Mouse (Mus musculus) intestine, embryonic 14.5 days (tissue): ENCODE measurements around the gene Gm11733. TPM values are rescaled to one million over a fixed set of nuclear protein-coding genes. Genes with fewer than 3 reads are reported as not detected.
"Not testable (repeated sequence)": the region's sequence is repeated elsewhere in the genome, so short reads cannot be mapped to it uniquely, and the experiment has no call there.

Experiments used
- ATAC-seq: fragments of 200-750 bp; cut with Nextera tagmentation; replicated peaks from 2 replicates; pipeline ENCODE4 v1.8.0; 2017; ENCODE audit warnings: low read depth, moderate number of reproducible peaks, moderate TSS enrichment, moderate library complexity; ENCODE audit not compliant: low FRiP score, low TSS enrichment
- DNase-seq: peaks from one replicate; pipeline ENCODE4 v3.0.0-alpha.2; 2018; ENCODE audit warnings: low spot score
- H3K27ac ChIP-seq: fragments of 300-500 bp; sonication (generic); 2 replicates; pipeline ENCODE4 v1.5.1; 2014; ENCODE audit warnings: low read depth, mild to moderate bottlenecking, control low read depth
- H3K27me3 ChIP-seq: fragments of 300-500 bp; sonication (generic); replicated peaks from 2 replicates; pipeline ENCODE4 v1.6.1; 2014; ENCODE audit warnings: low read length, control low read depth; ENCODE audit not compliant: control insufficient read depth, insufficient read depth
- H3K36me3 ChIP-seq: fragments of 300-500 bp; sonication (generic); 2 replicates; pipeline ENCODE4 v1.6.1; 2014; ENCODE audit warnings: low read length, control low read depth; ENCODE audit not compliant: control insufficient read depth, insufficient read depth
- H3K4me1 ChIP-seq: fragments of 300-500 bp; sonication (generic); replicated peaks from 2 replicates; pipeline ENCODE4 v1.6.1; 2014; ENCODE audit warnings: low read length, control low read depth, mixed read lengths; ENCODE audit not compliant: control insufficient read depth, insufficient read depth
- H3K4me2 ChIP-seq: fragments of 300-500 bp; sonication (generic); 2 replicates; pipeline ENCODE4 v1.6.1; 2014; ENCODE audit warnings: low read length
- H3K4me3 ChIP-seq: fragments of 300-500 bp; sonication (generic); 2 replicates; pipeline ENCODE4 v1.5.1; 2014; ENCODE audit warnings: low read depth, low read length, control low read depth, mixed read lengths
- H3K9ac ChIP-seq: fragments of 300-500 bp; sonication (generic); 2 replicates; pipeline ENCODE4 v1.6.1; 2014; ENCODE audit warnings: mild to moderate bottlenecking, low read length
- H3K9me3 ChIP-seq: fragments of 300-500 bp; sonication (generic); 2 replicates; pipeline ENCODE4 v1.6.1; 2016; ENCODE audit warnings: low read length, control low read depth; ENCODE audit not compliant: control insufficient read depth
- WGBS: fragments of 180-500 bp; shearing (Covaris S2); extraction: QIAGEN DNeasy Blood & Tissue Kit; methylation state at CpG from one replicate; pipeline ENCODE4 v1.1.7; 2014; 5-methylcytosine and 5-hydroxymethylcytosine counted together
- polyA plus RNA-seq: library from polyadenylated mRNA; unstranded; fragments of >200 nt; fragmentation: Nextera tagmentation; extraction: Ambion mirVana; gene quantifications from 2 replicates; pipeline ENCODE4 v1.2.1, GENCODE M21; 2014

Gene Gm11733
- polyA plus RNA-seq, 1 experiment from 2014 or later = 0.12 TPM

GRCm38 (mm10) chr11:117459148-117459547 lies 25.0 kb upstream of the Gm11733 start:
- no peak overlapping the region for H3K4me2 ChIP-seq
- H3K9ac ChIP-seq = no peak overlapping the region
- 6% methylated on average over 8 of the region's 8 CpGs for WGBS
- DNase-seq (no peak), ATAC-seq (no peak)
- H3K27ac ChIP-seq = no peak overlapping the region
- no peak overlapping the region for H3K4me3 ChIP-seq
- no peaks in the 10 kb centered on the region for H3K9me3 ChIP-seq
- H3K36me3 ChIP-seq = no peaks in the 10 kb centered on the region
- peaks cover 10% of the 10 kb centered on the region; the same call in 1 of the 2 replicates for H3K27me3 ChIP-seq
- H3K4me1 ChIP-seq = peaks cover 13% of the 10 kb centered on the region; the same call in 1 of the 2 replicates

GRCm38 (mm10) chr11:117462202-117462864 lies 21.8 kb upstream of the Gm11733 start:
- 3% methylated on average over 16 of the region's 16 CpGs for WGBS
- ATAC-seq (no peak), DNase-seq (no peak)
- Histone ChIP-seq H3K27me3 (peaks cover 10% of the 10 kb centered on the region; the same call in 1 of the 2 replicates), H3K9me3 (no peaks in the 10 kb centered on the region), H3K4me3 (no peak overlapping the region), H3K27ac (no peak overlapping the region), H3K4me2 (peak overlapping the region; percentile 21; the same call in 1 of the 2 replicates), H3K9ac (no peak overlapping the region), H3K4me1 (peaks cover 13% of the 10 kb centered on the region; the same call in 1 of the 2 replicates), H3K36me3 (no peaks in the 10 kb centered on the region)

GRCm38 (mm10) chr11:117463416-117463815 lies 20.8 kb upstream of the Gm11733 start:
- not testable (repeated sequence) for H3K27ac ChIP-seq, H3K9ac ChIP-seq, ATAC-seq, H3K36me3 ChIP-seq, DNase-seq, H3K4me2 ChIP-seq, H3K4me3 ChIP-seq, H3K9me3 ChIP-seq
- Histone ChIP-seq H3K27me3 (peaks cover 10% of the 10 kb centered on the region; the same call in 1 of the 2 replicates), H3K4me1 (peaks cover 13% of the 10 kb centered on the region; the same call in 1 of the 2 replicates)
- 62% methylated on average over 4 of the region's 4 CpGs for WGBS

- DNase-seq (no peak), ATAC-seq (no peak)
- 40% methylated on average over 5 of the region's 5 CpGs for WGBS
Observed at GRCm38 (mm10) chr11:117466292-117466691, 17.9 kb upstream of the Gm11733 start.

GRCm38 (mm10) chr11:117466911-117467310 lies 17.3 kb upstream of the Gm11733 start:
- H3K9me3 ChIP-seq = no peaks in the 10 kb centered on the region
- no peak for DNase-seq
- no peaks in the 10 kb centered on the region for H3K36me3 ChIP-seq
- H3K27me3 ChIP-seq = no peaks in the 10 kb centered on the region
- no peak overlapping the region for H3K27ac ChIP-seq
- no peak overlapping the region for H3K9ac ChIP-seq
- no peak overlapping the region for H3K4me2 ChIP-seq
- no peak overlapping the region for H3K4me3 ChIP-seq
- no peak for ATAC-seq
- WGBS = 78% methylated on average over 7 of the region's 7 CpGs
- H3K4me1 ChIP-seq = peaks cover 13% of the 10 kb centered on the region; the same call in 1 of the 2 replicates

More at GRCm38 (mm10) chr11:117466292-117466691, 17.9 kb upstream of the Gm11733 start:
- Histone ChIP-seq H3K4me3 (no peak overlapping the region), H3K27ac (no peak overlapping the region), H3K9ac (no peak overlapping the region), H3K9me3 (no peaks in the 10 kb centered on the region), H3K27me3 (no peaks in the 10 kb centered on the region; the same call in 1 of the 2 replicates), H3K36me3 (no peaks in the 10 kb centered on the region), H3K4me2 (no peak overlapping the region), H3K4me1 (peaks cover 16% of the 10 kb centered on the region; the same call in 1 of the 2 replicates)

- Histone ChIP-seq H3K36me3 (no peaks in the 10 kb centered on the region), H3K4me1 (0 out of 2 replicates have a peak, but pooled peaks cover 5% of the 10 kb centered on the region), H3K27me3 (no peaks in the 10 kb centered on the region), H3K9me3 (no peaks in the 10 kb centered on the region), H3K9ac (no peak overlapping the region), H3K4me3 (no peak overlapping the region), H3K27ac (no peak overlapping the region), H3K4me2 (no peak overlapping the region)
- ATAC-seq (no peak), DNase-seq (no peak)
- 35% methylated on average over 6 of the region's 6 CpGs for WGBS
Observed at GRCm38 (mm10) chr11:117468585-117469363, 15.4 kb upstream of the Gm11733 start.

GRCm38 (mm10) chr11:117469724-117470123 lies 14.4 kb upstream of the Gm11733 start:
- H3K4me3 ChIP-seq = no peak overlapping the region
- no peak overlapping the region for H3K9ac ChIP-seq
- no peaks in the 10 kb centered on the region for H3K27me3 ChIP-seq
- ATAC-seq (no peak), DNase-seq (no peak)
- WGBS = 76% methylated on average over 5 of the region's 5 CpGs
- no peaks in the 10 kb centered on the region for H3K36me3 ChIP-seq
- no peaks in the 10 kb centered on the region for H3K9me3 ChIP-seq
- 0 out of 2 replicates have a peak, but pooled peaks cover 5% of the 10 kb centered on the region for H3K4me1 ChIP-seq
- H3K4me2 ChIP-seq = no peak overlapping the region
- no peak overlapping the region for H3K27ac ChIP-seq

GRCm38 (mm10) chr11:117470586-117471195 lies 13.5 kb upstream of the Gm11733 start:
- WGBS = 81% methylated on average over 12 of the region's 12 CpGs
- ATAC-seq = no peak
- Histone ChIP-seq H3K4me1 (0 out of 2 replicates have a peak, but pooled peaks cover 5% of the 10 kb centered on the region), H3K9ac (no peak overlapping the region), H3K4me2 (no peak overlapping the region), H3K4me3 (no peak overlapping the region), H3K27me3 (no peaks in the 10 kb centered on the region), H3K27ac (no peak overlapping the region), H3K36me3 (no peaks in the 10 kb centered on the region), H3K9me3 (no peaks in the 10 kb centered on the region)
- DNase-seq = no peak
